Mouse (Mus musculus): Measurements from ENCODE around the gene Cab39l. TPM values are rescaled to one million over a fixed set of nuclear protein-coding genes. Genes with fewer than 3 reads are reported as not detected.
A peak's percentile ranks its signal among the peaks of the same experiment; 100 is the strongest.

The Cab39l gene
- total RNA-seq, 2 experiments from 2014 or later = 22.9 to 27.1 TPM

DNA sequence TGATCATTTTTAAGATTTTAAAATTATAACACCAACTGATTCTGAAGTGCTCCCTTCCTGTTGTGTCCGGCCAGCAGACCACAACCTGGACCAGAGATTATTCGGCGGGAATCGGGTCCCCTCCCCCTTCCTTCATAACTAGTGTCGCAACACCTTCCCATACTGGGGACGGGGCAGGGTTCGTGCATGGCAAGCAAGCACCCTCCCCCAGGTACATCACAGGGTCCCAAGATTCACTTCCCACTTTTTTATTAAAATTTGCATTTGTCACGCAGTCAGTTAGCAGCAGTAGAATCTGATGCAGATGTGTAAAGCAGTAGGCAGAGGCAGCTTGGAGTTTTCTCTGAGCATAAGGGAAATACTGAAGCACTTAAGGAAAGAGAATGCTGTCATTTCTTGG, 64.1 kb downstream of the Cab39l start:
- no peak for DNase-seq (ENCODE audit: low spot score in 2 of 2)

- no peak for DNase-seq (ENCODE audit: low spot score in 2 of 2)
These were observed 65.4 kb downstream of the Cab39l start for GRCm38 (mm10) chr14:59506139-59506538.

- peak in 1 of 2 experiments; percentile 6 for DNase-seq (ENCODE audit: low spot score in 2 of 2)
These were observed 73.2 kb downstream of the Cab39l start for GRCm38 (mm10) chr14:59513922-59514444.

DNA sequence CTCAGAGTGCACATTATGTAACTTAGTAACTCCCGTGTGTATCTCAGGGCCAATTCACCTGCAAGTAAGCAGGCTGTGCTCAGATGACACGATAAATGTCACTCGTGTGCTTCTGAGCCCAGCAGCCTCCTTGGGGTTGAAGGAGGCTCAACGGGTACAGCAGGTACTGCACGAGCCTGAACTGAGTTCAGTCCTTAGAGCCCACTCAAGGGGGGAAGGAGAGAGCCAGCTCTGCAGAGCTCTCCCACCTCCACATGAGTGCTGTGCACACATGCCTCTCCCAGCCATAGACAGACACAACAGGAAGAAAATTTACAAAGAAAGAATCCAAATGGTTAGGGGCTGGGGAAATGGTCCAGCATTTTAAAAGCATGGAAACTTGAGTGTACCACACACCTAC, 85.1 kb downstream of the Cab39l start:
- no peak for DNase-seq (ENCODE audit: low spot score in 2 of 2)

DNA sequence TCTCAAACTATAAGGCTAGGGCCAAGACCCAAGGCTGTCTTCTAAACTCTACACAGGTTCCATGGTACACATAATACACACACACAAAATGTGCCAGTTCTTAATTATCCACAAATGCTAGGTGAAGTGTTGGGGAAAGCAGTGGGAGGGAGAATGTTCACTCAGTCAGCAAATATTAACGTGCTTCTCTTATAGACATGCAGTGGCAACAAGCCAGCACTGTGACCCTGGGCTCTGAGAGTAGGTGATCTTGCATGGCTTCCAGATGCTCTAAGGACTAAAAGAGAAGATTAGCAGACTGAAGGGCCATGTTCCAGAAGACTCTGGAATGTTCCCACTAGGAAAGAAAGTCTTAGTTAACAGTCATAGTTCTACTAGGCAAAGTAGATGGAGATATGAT, 90.0 kb downstream of the Cab39l start:
- no peak for DNase-seq (ENCODE audit: low spot score in 2 of 2)

- DNase-seq (ENCODE audit: low spot score in 2 of 2) = no peak
These were observed 92.2 kb downstream of the Cab39l start for GRCm38 (mm10) chr14:59532986-59533385.

DNA sequence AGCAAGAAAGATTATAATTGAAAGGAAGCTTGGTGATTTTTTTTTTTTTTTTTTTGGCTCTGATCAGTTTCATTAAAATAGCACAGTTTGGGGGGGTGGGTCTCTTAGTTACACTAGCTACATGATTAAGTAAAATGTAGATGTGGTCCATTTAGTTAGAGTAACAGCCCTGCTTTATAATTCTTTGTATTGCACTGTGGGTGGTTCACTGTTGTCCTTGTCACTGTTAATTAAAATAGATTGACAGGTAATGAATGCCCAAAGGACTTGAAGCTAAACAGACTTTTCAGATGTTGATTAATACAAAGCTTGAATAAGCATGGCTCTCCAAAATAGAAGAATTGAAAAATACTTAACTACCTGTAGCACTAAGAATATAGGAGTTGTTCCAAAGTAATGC, 93.1 kb downstream of the Cab39l start:
- DNase-seq (ENCODE audit: low spot score in 2 of 2) = no peak

DNA sequence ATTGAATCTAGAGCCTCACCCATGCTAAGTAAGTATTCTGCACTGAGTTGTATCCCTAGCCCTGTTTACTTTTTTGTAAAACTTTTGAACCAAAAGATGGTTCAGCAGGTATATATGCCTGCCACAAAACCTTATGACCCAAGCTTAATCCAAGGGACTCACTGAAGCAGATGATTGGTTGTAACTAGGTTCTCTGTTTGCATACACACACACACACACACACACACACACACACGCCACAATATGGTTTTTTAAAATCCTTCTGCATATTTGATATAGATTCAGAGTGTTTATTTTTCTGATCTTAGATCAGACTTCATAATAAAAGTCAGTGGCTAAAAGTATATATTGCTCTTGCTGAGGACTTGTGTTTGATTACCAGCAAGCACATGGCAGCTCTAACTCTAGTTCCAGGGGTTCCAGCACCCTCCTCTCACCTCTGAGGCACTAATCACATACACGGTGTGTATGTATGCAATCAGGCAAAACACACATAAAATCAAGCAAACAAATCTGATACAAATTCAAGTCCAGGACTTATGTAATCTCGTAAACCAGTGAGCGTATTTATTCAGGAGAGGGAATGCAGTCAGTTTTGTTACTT, 97.2 kb downstream of the Cab39l start:
- DNase-seq (ENCODE audit: low spot score in 2 of 2) = no peak

GRCm38 (mm10) chr14:59540230-59540629, 99.5 kb downstream of the Cab39l start:
- no peak for DNase-seq (ENCODE audit: low spot score in 2 of 2)

- DNase-seq (ENCODE audit: low spot score in 2 of 2) = no peak
These were observed 100.0 kb downstream of the Cab39l start for GRCm38 (mm10) chr14:59540761-59541160.

- no peak for DNase-seq (ENCODE audit: low spot score in 2 of 2)
These were observed 102.5 kb downstream of the Cab39l start for GRCm38 (mm10) chr14:59543158-59543826.

DNA sequence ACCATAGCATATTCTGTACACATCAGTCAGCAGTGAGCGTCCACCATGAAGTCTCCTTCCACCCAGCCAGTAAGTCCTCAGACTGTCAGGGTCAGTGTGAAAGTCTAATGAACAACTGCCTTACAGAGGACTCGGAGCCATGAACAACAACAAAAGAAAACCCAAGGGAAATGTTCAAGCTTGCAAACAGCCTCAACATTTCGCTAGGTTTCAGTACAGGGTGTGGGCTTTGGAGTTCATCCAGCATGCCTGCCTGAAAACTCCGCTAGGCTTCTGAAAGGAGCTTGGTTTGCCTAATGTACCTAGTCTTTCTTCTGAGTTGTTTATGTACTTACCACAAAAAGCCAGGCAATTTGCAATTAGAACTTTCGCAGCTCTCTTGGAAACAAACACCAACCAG, 103.2 kb downstream of the Cab39l start:
- no peak for DNase-seq (ENCODE audit: low spot score in 2 of 2)

DNA sequence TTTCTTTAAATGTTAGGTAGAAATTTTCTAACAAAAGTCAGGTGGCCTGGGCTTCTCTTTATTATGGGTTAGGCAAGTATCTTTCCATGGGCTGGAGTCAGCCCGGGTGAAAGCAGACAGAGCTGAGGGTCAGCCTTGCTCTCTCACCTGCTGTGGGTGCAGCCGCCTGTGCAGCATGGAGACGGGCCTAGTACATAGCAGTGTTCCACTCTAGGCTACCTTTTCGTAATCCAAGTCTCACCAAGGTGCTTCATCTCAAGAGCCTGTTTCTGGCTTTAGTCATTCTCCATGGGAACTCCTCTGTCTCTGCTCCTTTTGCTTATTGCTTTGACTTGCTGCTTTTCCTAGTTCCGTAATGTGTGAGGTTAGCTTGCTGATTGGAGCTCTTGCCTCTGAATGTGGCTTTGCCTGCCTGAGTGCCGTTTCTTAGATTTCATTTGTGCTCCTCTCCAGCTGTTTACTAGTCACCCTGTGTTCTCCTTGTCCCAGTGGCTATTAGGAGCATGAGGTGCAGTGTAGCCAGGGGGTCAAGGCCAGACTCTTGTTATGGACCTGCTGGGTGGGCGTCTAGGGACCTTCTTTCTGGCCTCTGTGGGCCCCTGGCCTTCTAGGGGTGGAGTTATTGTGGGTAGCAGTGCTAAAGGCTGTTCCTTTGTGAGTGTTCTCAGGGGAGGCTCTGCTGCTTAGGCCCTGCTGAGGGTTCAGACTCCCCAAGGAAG, 105.5 kb downstream of the Cab39l start:
- no peak for DNase-seq (ENCODE audit: low spot score in 2 of 2)

- no peak for DNase-seq (ENCODE audit: low spot score in 2 of 2)
These were observed 106.8 kb downstream of the Cab39l start for GRCm38 (mm10) chr14:59547530-59547929.

DNA sequence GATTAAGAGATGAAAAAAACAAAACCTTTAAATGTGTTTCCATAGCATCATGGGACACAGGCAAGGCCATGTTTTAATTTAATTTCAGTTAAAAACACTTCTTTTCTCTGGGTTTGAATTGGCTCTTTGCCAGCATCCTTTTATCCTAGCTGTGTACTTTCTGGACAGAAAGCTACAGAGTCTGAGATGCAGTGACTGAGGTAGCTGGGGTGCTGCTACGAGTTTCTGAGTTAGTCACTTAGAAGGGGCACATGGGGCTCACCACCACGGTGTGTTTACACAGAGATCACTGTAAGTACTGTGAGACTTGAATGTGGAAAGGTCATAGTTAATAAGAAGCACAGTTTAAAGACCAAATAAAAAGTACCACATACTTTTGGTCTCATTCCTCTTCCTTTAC, 107.8 kb downstream of the Cab39l start:
- no peak for DNase-seq (ENCODE audit: low spot score in 2 of 2)

GRCm38 (mm10) chr14:59549106-59549505, 108.3 kb downstream of the Cab39l start:
- DNase-seq (ENCODE audit: low spot score in 2 of 2) = peak in 1 of 2 experiments; percentile 72

- DNase-seq (ENCODE audit: low spot score in 2 of 2) = no peak
These were observed 110.1 kb downstream of the Cab39l start for GRCm38 (mm10) chr14:59550841-59551240.

- no peak for DNase-seq (ENCODE audit: low spot score in 2 of 2)
These were observed 111.2 kb downstream of the Cab39l start for GRCm38 (mm10) chr14:59551956-59552355.

DNA sequence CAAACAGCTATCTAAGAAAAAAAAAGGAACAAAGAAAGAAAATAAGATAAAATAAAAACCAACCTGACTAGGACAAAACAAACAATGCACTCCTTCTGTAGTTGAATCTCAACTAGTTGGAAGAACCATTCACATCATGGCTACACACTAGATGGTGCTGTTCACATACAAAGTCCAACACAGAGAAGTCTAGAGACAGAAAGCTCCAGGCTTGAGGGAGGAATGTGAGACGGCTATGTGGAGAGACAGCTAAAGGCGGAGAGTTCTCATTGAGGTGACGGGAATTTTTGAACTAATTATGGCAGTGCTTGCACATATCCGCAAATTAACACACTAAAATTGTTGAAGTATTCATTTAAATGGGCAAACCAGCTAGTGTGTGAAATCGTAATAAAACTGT, 113.3 kb downstream of the Cab39l start:
- no peak for DNase-seq (ENCODE audit: low spot score in 2 of 2)

GRCm38 (mm10) chr14:59555018-59555417, 114.2 kb downstream of the Cab39l start:
- no peak for DNase-seq (ENCODE audit: low spot score in 2 of 2)

DNA sequence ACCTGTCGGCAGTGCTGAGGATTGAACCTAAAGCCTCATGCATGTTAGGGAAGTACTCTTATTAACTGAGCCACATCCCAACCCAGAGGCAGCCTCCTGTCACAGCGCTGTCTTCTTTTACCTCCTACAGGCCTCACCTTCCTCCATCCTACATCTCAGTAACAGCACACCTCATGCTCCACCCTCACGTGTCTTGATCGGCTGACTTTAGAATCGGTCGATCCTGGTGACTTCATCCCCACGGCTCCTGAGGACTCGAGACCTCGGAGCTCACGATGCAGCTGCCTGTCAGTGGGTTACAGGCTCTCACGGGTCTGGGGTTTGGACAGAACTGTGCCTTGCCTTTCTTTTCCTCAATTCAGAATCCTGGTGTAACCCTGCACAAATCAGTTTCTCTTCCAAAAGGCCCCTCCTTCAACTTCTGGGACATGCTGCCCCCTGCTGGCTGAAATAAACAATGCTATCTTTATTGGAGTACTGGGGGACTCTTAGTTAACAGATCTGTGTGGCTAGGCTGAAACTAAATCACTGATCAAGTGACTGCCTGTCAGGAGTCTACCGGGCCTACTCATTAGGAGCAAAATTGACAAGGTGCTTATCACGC, 115.3 kb downstream of the Cab39l start:
- peak; percentile 64 to 88 for DNase-seq (ENCODE audit: low spot score in 2 of 2)

DNA sequence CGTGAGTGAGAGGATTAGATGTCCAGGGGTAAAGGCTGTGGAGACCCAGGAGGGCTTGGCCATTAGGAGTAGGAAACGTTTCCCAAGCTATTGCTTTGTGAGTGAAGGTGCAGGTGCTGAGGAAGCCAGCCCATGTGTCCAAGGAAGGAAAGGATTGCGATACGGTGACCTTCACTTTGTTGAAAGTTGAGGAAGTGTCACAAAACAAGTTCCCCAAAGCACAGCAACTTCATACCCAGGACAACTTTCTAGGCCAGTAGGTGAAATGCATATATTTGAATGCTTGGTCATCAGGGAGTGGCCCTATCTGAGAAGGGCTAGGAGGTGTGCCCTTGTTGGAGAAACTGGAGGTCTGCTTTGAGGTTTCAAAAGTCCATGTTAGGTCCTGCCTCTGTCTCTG, 116.3 kb downstream of the Cab39l start:
- DNase-seq (ENCODE audit: low spot score in 2 of 2) = no peak
